Mouse (Mus musculus) embryonic fibroblast, embryonic 13.5 days (primary cell): ENCODE results near the gene Cln5. TPM values are rescaled to one million over a fixed set of nuclear protein-coding genes. Genes with fewer than 3 reads are reported as not detected.

ENCODE experiments used
- H3K27ac ChIP-seq: 2 replicates; pipeline ENCODE4 v1.5.1; 2012; ENCODE audit warnings: low read length, control low read depth, inconsistent platforms; ENCODE audit not compliant: insufficient read depth
- H3K4me1 ChIP-seq: 2 replicates; pipeline ENCODE4 v1.6.1; 2011; ENCODE audit warnings: low read length; ENCODE audit not compliant: control insufficient read depth, insufficient read depth
- H3K4me3 ChIP-seq: 2 replicates; pipeline ENCODE4 v1.5.1; 2011; ENCODE audit warnings: mild to moderate bottlenecking, control low read depth, low read length; ENCODE audit not compliant: insufficient read depth
- CTCF ChIP-seq: IDR thresholded peaks from 2 replicates; pipeline ENCODE4 v1.5.1; 2011; ENCODE audit warnings: mild to moderate bottlenecking, control low read depth, low read length, moderate library complexity, borderline replicate concordance; ENCODE audit not compliant: insufficient read depth
- POLR2A ChIP-seq: IDR thresholded peaks from 2 replicates; pipeline ENCODE4 v1.6.1; 2011; ENCODE audit warnings: low read depth, mild to moderate bottlenecking, control low read depth, low read length, moderate library complexity
- polyA plus RNA-seq: library from polyadenylated mRNA; stranded (reverse); fragments of >200 nt; gene quantifications from 2 replicates; pipeline ENCODE4 v1.2.4, GENCODE M21; 2011; ENCODE audit warnings: low read depth; ENCODE audit not compliant: missing spikeins, insufficient read length

Cln5 gene
- polyA plus RNA-seq, 1 experiment = 50.8 TPM

DNA sequence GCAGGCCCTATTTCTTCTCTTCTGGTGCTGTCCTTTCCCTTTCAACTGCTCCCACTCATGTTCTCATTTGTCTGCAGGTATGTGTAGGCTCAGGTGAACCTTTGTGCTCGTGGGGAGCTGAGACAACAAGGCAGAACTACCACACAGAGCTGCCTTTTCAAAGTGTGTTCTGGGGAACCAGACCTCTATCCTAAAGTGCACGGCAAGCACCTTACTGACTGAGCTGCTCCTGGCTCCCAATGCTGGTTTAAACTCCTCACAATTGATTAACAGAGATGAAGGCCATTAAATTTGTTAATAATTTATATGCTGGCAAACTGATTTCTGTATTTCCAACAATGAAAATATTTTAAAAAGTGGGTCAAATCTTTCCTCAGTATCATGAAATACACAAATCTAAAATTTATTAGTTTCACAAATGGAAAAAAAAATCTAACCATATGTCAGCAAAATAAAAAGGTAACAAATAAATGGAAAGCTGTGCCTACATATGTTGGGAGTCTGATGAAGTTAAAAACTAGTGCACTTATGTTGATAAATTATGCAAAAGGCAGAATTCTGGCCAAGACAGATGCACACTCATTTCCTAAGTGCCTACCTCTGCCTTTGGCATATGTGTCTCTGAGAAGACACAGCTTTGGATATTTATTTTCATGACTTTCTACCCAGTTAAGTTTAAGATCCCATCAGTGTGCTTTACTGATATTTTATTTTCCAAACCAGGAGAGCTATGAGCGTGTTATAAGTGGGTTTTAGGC is 42.8 kb downstream of the Cln5 start:
- TF ChIP-seq CTCF (no peak), POLR2A (no peak)
- H3K27ac ChIP-seq = no peak overlapping the region
- no peaks in the 10 kb centered on the region for H3K4me1 ChIP-seq
- no peak overlapping the region for H3K4me3 ChIP-seq

GRCm38 (mm10) chr14:103114994-103115670 is 45.1 kb downstream of the Cln5 start:
- Histone ChIP-seq H3K4me3 (no peak overlapping the region), H3K4me1 (no peaks in the 10 kb centered on the region), H3K27ac (no peak overlapping the region)
- TF ChIP-seq CTCF = no peak
- TF ChIP-seq POLR2A = no peak

DNA sequence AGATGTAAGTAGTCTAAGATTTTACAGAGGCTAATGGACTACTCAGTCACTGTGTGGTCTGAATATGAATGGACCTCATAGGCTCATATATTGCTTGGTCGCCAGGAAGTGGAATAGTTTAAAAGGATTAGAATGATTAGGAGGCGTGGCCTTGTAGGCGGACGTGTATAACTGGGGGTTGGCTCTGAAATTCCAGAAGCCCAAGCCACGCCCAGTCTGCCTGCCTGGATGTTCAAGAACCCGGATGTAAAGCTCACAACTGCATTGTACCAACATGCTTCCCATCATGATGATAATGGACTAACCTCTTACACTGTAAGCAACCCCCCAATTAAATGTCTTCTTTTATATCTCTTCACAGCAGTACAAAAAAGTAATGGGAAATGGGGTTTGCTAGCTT is 55.7 kb downstream of the Cln5 start:
- no peaks in the 10 kb centered on the region for H3K4me1 ChIP-seq
- no peak for TF ChIP-seq POLR2A
- no peak for TF ChIP-seq CTCF
- no peak overlapping the region for H3K27ac ChIP-seq
- H3K4me3 ChIP-seq = no peak overlapping the region

Other genes starting within 250 kb of the Cln5 start
- 19.0 and 38.8 TPM in 2 replicates for gene Kctd12, start 87.6 kb upstream of the Cln5 start, polyA plus RNA-seq
- not detected in 2 replicates for gene Acod1, start 23.2 kb upstream of the Cln5 start, polyA plus RNA-seq
- 59.0 and 66.4 TPM in 2 replicates for gene Fbxl3, start 29.4 kb downstream of the Cln5 start, polyA plus RNA-seq